Mouse (Mus musculus): ENCODE data around the gene C1s2.

DNA sequence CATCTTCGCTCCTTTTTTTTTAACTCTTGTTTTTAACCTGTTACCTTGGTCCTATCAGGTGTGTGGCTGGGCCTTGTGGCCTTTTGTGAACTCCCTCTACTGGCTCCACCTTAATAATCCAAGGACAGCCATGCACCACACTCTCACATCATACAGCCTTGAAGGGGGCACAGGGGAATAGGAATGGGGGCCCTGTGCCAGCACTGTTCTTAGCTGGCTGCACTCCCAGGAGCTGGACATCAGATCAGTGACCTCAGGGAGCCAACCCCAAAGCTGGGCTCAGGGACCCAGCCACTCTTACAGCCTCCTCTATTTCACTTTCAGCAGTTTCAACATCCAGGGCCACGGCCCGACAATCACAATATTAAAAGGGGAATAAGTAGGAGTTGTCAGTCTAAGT lies 50.1 kb downstream of the C1s2 start:
- TF ChIP-seq CTCF (IDR thresholded peaks at IDR 0.05; ENCODE audit: low read depth, low read length) (no peak), POLR2A (IDR thresholded peaks at IDR 0.05; ENCODE audit: extremely low read depth, insufficient read depth, low read length) (no peak)

Data from liver, adult 2 months (tissue).